Mouse (Mus musculus) liver, adult 2 months (tissue): ENCODE measurements at regions not wholly inside any gene's neighbourhood (a gene's known extent, or its start where the extent isn't known, plus 50 kb on each side); places are given as distances from the start of the nearest gene placed in this dataset.

Experiments used
- CTCF ChIP-seq: fragments of 200-500 bp; IDR thresholded peaks from 2 replicates; pipeline ENCODE4 v1.5.1; 2011; ENCODE audit warnings: low read depth, low read length, control low read depth
- POLR2A ChIP-seq: fragments of 200-500 bp; IDR thresholded peaks from 2 replicates; pipeline ENCODE4 v1.6.1; 2011; ENCODE audit warnings: low read length, control low read depth; ENCODE audit not compliant: insufficient read depth; ENCODE audit errors: extremely low read depth

DNA sequence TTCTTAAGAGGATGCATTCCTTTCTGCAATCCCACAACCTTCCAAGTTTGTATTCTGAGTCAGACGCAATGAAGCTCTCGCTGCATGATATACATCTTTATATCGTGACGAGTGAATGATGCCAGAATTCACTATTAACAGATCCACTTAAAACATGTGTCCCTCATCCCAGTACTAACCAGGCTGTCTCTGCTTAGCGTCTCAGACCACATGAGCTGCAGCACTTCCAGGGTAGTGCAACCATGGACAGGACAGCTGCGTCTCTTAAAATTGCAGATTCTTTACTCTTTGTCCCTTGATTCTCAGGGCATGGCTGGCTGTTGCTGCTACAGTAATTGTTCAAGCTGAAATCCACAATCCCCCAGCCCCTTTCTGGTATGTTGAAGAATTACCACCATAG, 491.9 kb downstream of the Dcdc2c start:
- no peak for TF ChIP-seq CTCF
- TF ChIP-seq POLR2A = no peak
